Mouse (Mus musculus): Measurements from ENCODE around the gene Tk1.

- TF ChIP-seq CTCF (IDR thresholded peaks at IDR 0.05; ENCODE audit: extremely low read depth, insufficient read depth, insufficient read length, insufficient replicate concordance) = no peak
- no peak for TF ChIP-seq POLR2A (IDR thresholded peaks at IDR 0.05; ENCODE audit: low read depth, low read length)
Observed at GRCm38 (mm10) chr11:117820173-117820572, 5.7 kb downstream of the Tk1 start.
